Mouse (Mus musculus): ENCODE measurements around the gene Fam118a. TPM values are rescaled to one million over a fixed set of nuclear protein-coding genes. Genes with fewer than 3 reads are reported as not detected.

Gene Fam118a
- polyA plus RNA-seq, 1 experiment = 55.9 TPM

DNA sequence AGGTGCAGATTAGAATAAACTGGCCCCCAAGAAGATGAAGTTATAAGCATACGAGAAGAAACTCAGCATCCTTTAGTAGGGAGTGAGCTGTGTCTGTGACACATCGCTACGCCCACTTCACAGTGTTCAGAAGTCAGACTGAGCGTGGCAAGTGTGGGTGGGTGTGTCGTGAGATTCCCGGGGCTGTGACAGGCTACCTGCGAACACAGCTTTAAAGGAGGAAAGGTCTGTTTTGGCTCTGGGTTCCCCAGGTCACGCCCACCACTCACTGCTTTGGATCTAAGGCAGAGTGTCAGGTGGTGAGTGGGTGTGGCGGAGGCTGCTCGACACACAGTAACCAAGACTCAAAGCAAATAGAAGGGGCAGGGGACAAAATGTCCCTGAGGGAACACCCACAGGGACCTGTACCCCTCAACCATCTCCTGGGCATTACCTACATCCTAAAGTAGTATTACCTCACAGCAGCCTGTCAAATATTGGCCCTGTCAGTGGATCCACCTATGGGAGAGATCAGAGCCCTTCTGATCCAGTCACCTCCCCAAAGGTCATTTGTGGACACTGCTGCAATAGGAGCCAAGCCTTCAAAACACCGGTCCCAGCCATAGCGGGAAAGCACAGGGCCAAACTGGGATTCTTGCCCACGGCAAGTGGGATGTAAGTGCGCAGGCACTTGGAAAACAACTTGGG, 30.8 kb upstream of the Fam118a start:
- Histone ChIP-seq H3K36me3 (ENCODE audit: control insufficient read depth, insufficient read depth, low read length) (no peaks in the 10 kb centered on the region), H3K4me3 (ENCODE audit: control insufficient read depth, low read depth, low read length) (no peak overlapping the region), H3K27ac (ENCODE audit: control insufficient read depth, insufficient read depth, low read depth, low read length) (no peak overlapping the region), H3K4me1 (ENCODE audit: control insufficient read depth, insufficient read depth, low read length) (peaks cover 15% of the 10 kb centered on the region), H3K27me3 (ENCODE audit: control insufficient read depth, insufficient read depth, low read length) (no peaks in the 10 kb centered on the region)
- no peak for TF ChIP-seq POLR2A (IDR thresholded peaks at IDR 0.05; ENCODE audit: control insufficient read depth, low read depth, low read length)
- no peak for TF ChIP-seq CTCF (IDR thresholded peaks at IDR 0.05; ENCODE audit: control insufficient read depth, insufficient read depth, insufficient replicate concordance, low read depth, low read length)

DNA sequence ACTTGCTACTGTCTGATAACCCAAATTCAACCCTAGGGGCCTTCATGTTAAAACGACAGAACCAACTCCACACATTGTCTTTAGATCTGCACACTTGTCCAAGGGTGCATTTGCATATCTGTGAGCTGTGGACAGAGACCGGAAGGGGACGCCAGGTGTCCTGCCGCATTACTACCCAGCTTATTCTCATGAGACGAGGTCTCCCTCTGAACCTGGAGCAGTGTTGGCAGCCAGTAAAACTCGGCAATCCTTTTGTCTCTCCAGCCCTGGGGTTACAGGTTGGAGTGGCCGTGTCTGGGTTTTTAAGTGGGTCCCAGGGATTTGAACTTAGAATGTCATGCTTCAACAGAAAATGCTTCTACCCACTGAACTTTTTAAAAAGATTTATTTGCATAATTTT, 28.8 kb upstream of the Fam118a start:
- TF ChIP-seq POLR2A (IDR thresholded peaks at IDR 0.05; ENCODE audit: control insufficient read depth, low read depth, low read length) = no peak
- no peak for TF ChIP-seq CTCF (IDR thresholded peaks at IDR 0.05; ENCODE audit: control insufficient read depth, insufficient read depth, insufficient replicate concordance, low read depth, low read length)
- Histone ChIP-seq H3K36me3 (ENCODE audit: control insufficient read depth, insufficient read depth, low read length) (no peaks in the 10 kb centered on the region), H3K27me3 (ENCODE audit: control insufficient read depth, insufficient read depth, low read length) (no peaks in the 10 kb centered on the region), H3K27ac (ENCODE audit: control insufficient read depth, insufficient read depth, low read depth, low read length) (no peak overlapping the region), H3K4me3 (ENCODE audit: control insufficient read depth, low read depth, low read length) (no peak overlapping the region), H3K4me1 (ENCODE audit: control insufficient read depth, insufficient read depth, low read length) (peaks cover 15% of the 10 kb centered on the region)

DNA sequence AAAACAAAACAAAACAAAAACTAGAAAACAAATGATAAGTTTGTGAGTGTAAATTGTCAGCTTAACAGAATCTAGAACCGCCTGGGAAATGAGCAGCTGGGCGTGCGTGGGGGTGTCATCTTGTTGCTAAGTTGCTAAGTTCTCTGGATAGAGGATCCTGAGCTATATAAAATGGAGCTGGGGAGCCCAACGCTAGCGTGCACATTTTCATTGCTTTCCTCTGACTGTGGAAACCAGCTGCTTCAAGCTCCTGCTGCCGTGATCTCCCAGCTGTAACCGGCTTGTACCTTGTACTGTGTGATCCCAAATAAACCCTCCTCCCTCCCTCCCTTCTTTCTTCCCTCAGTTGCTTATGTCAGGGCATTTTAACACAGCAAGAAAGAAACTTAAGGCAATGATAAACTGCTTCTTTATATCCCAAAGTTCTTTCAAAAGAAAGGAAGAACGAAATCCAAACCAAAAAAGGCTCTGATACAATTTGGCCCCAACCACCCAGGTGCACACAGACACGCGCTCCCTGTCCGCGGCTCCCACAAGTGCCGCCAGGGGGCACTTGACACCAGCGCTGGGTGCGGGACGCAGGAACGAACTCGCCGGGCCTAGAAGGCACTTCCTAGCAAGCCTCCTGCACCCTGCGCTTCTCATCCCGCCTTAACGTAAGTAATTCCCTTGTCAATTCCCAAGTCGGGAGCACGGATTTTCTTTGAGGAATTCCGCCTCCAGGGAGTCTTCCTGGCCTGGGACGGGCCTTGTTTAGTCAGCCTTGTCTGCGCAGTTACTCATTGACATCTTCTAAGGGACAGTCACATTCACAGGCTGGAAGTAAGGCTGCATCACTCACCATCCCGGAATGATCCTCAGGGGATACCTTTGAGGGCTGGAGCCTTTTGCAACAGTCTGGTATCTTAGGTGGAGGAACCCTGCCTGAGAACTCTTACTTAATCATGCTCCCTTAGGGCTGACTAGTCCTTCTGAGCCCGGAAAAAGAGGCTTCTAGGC, 27.5 kb upstream of the Fam118a start:
- Histone ChIP-seq H3K4me1 (ENCODE audit: control insufficient read depth, insufficient read depth, low read length) (peaks cover 15% of the 10 kb centered on the region), H3K36me3 (ENCODE audit: control insufficient read depth, insufficient read depth, low read length) (no peaks in the 10 kb centered on the region), H3K4me3 (ENCODE audit: control insufficient read depth, low read depth, low read length) (no peak overlapping the region), H3K27me3 (ENCODE audit: control insufficient read depth, insufficient read depth, low read length) (no peaks in the 10 kb centered on the region), H3K27ac (ENCODE audit: control insufficient read depth, insufficient read depth, low read depth, low read length) (no peak overlapping the region)
- TF ChIP-seq CTCF (IDR thresholded peaks at IDR 0.05; ENCODE audit: control insufficient read depth, insufficient read depth, insufficient replicate concordance, low read depth, low read length) = peak; percentile 83
- TF ChIP-seq POLR2A (IDR thresholded peaks at IDR 0.05; ENCODE audit: control insufficient read depth, low read depth, low read length) = no peak

DNA sequence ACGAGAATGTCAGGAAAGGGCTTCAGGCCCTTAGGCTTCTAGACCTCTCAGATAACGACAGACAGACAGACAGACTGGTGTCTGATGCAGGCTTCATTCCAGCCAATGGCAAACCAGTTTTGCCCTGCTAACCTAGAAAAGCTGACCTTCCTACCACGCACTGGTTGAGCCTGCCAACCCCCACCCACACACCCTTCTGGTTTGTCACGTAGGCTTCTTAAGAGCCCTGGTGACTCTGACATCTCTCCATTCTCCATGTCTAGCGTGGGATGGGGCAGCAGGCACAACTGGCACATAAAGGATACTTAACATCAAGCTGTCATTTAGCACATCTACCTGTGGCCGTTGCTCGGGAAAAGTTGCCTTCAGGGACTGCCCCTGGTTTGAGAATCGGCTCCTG, 19.1 kb upstream of the Fam118a start:
- Histone ChIP-seq H3K27ac (ENCODE audit: control insufficient read depth, insufficient read depth, low read depth, low read length) (no peak overlapping the region), H3K4me1 (ENCODE audit: control insufficient read depth, insufficient read depth, low read length) (peaks cover 7% of the 10 kb centered on the region), H3K27me3 (ENCODE audit: control insufficient read depth, insufficient read depth, low read length) (no peaks in the 10 kb centered on the region), H3K36me3 (ENCODE audit: control insufficient read depth, insufficient read depth, low read length) (no peaks in the 10 kb centered on the region), H3K4me3 (ENCODE audit: control insufficient read depth, low read depth, low read length) (no peak overlapping the region)
- TF ChIP-seq CTCF (IDR thresholded peaks at IDR 0.05; ENCODE audit: control insufficient read depth, insufficient read depth, insufficient replicate concordance, low read depth, low read length) (no peak), POLR2A (IDR thresholded peaks at IDR 0.05; ENCODE audit: control insufficient read depth, low read depth, low read length) (no peak)

DNA sequence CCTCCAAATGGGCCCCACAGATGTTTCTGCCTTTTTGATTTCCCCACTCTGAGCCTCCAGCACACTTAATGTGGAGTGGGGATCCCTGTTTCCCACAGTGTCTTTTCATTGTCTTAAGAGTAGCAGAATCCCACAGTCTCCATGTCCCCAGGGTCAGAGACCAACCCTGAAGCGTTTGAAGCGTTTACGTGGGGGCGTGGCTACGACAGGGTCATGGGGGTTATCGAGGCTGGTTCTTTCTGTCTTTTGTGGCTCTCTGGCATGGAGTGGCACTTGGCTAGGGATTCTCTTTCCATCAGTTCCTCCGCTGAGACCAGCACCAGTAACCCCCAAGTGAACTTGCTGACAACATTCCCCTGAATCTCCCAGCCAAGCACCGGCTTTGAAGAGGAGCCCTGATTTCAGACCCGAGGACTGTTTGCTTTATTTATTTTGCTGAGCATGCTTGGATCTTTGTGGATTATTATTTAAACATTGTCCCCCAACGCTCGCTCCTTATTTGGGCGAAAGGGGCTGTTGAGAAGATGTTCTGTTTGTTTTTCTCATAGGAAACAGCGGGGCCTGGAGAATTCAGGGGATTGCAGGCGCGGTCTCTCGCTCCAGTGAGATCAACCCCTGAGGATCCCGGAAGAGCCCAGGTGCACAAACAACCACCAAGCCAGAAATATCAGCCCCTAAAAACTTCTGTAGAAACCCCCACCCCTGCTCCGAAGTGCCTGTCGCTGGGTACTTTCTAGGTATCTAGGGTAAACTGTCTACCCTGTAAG, 16.7 kb upstream of the Fam118a start:
- Histone ChIP-seq H3K36me3 (ENCODE audit: control insufficient read depth, insufficient read depth, low read length) (no peaks in the 10 kb centered on the region), H3K4me3 (ENCODE audit: control insufficient read depth, low read depth, low read length) (no peak overlapping the region), H3K27me3 (ENCODE audit: control insufficient read depth, insufficient read depth, low read length) (no peaks in the 10 kb centered on the region), H3K27ac (ENCODE audit: control insufficient read depth, insufficient read depth, low read depth, low read length) (no peak overlapping the region), H3K4me1 (ENCODE audit: control insufficient read depth, insufficient read depth, low read length) (peaks cover 9% of the 10 kb centered on the region)
- no peak for TF ChIP-seq CTCF (IDR thresholded peaks at IDR 0.05; ENCODE audit: control insufficient read depth, insufficient read depth, insufficient replicate concordance, low read depth, low read length)
- TF ChIP-seq POLR2A (IDR thresholded peaks at IDR 0.05; ENCODE audit: control insufficient read depth, low read depth, low read length) = no peak

DNA sequence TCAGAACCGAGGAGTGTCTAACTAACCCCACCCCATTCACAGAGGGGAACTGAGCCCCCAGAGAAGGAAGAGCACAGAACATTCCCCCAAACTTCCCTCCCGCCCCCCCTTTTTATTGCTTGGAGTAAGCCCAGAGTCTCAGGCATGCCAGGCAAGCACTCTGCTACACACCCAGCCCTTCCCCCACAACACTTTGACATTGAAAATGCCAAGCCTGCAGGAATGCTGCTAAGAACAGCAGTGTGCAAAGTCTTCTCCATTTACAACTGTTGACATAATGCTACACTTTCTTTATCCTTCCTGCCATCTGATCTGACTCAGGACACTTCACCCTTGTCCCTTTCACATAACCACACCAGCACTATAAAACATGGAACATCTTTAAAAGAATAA, 16.1 kb upstream of the Fam118a start:
- Histone ChIP-seq H3K4me3 (ENCODE audit: control insufficient read depth, low read depth, low read length) (no peak overlapping the region), H3K36me3 (ENCODE audit: control insufficient read depth, insufficient read depth, low read length) (no peaks in the 10 kb centered on the region), H3K27ac (ENCODE audit: control insufficient read depth, insufficient read depth, low read depth, low read length) (no peak overlapping the region), H3K4me1 (ENCODE audit: control insufficient read depth, insufficient read depth, low read length) (peaks cover 13% of the 10 kb centered on the region), H3K27me3 (ENCODE audit: control insufficient read depth, insufficient read depth, low read length) (no peaks in the 10 kb centered on the region)
- TF ChIP-seq POLR2A (IDR thresholded peaks at IDR 0.05; ENCODE audit: control insufficient read depth, low read depth, low read length) = no peak

DNA sequence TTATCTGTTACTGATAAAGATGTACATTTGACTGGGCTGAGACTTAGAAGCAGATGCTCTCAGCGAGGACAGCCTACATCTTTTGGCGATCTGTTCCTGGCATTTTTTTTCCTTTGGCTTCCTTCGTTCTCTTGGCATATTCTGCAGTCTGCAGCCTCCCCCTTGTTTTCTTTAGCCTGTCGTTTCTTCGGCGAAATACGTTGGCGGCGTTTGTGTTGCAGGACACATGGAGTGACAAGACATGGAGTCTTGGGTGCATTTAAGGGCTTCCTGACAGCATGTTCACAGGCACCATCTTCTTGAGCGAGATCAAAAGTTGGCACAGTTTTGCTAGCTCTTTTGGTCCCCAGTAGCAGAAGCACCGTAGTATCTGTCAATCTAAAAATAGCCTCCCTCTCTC, 13.0 kb upstream of the Fam118a start:
- Histone ChIP-seq H3K27me3 (ENCODE audit: control insufficient read depth, insufficient read depth, low read length) (no peaks in the 10 kb centered on the region), H3K4me1 (ENCODE audit: control insufficient read depth, insufficient read depth, low read length) (peaks cover 13% of the 10 kb centered on the region), H3K4me3 (ENCODE audit: control insufficient read depth, low read depth, low read length) (no peak overlapping the region), H3K36me3 (ENCODE audit: control insufficient read depth, insufficient read depth, low read length) (no peaks in the 10 kb centered on the region), H3K27ac (ENCODE audit: control insufficient read depth, insufficient read depth, low read depth, low read length) (no peak overlapping the region)
- no peak for TF ChIP-seq CTCF (IDR thresholded peaks at IDR 0.05; ENCODE audit: control insufficient read depth, insufficient read depth, insufficient replicate concordance, low read depth, low read length)
- TF ChIP-seq POLR2A (IDR thresholded peaks at IDR 0.05; ENCODE audit: control insufficient read depth, low read depth, low read length) = no peak

Measured in testis, adult 2 months (tissue).